Mouse (Mus musculus) megakaryocyte, embryonic 14.5 days (primary cell): Measurements from ENCODE around the gene Abca13.

Experiments
- FLI1 ChIP-seq: IDR thresholded peaks from 2 replicates; pipeline ENCODE4 v1.6.1; 2012; ENCODE audit warnings: low read length, inconsistent platforms, mixed read lengths
- GATA1 ChIP-seq: IDR thresholded peaks from 3 replicates; pipeline ENCODE4 v1.6.1; 2012; ENCODE audit warnings: mixed read lengths, low read length, inconsistent platforms, borderline replicate concordance

GRCm38 (mm10) chr11:9666648-9667255 lies 475.0 kb downstream of the Abca13 start:
- TF ChIP-seq GATA1 (no peak), FLI1 (no peak)
